Mouse (Mus musculus) cerebellum, postnatal 10 days (tissue): ENCODE results near the gene Zfp446.

Experiments
- DNase-seq, 2 experiments: peaks; one replicate each; pipeline ENCODE4 v3.0.0; 2021; ENCODE audit warnings: mixed read lengths in 2 of 2

The Zfp446 gene

GRCm38 (mm10) chr7:12987409-12988189 is 10.0 kb downstream of the Zfp446 start:
- no peak for DNase-seq

GRCm38 (mm10) chr7:12992222-12992621 is 14.6 kb downstream of the Zfp446 start:
- peak; percentile 25 to 41 for DNase-seq

- DNase-seq: no peak
Observed at GRCm38 (mm10) chr7:12993148-12993547, 15.5 kb downstream of the Zfp446 start.

- no peak for DNase-seq
Observed at GRCm38 (mm10) chr7:12995862-12996261, 18.2 kb downstream of the Zfp446 start.

- no peak for DNase-seq
Observed at GRCm38 (mm10) chr7:12997230-12997629, 19.6 kb downstream of the Zfp446 start.

GRCm38 (mm10) chr7:12998053-12998452 is 20.4 kb downstream of the Zfp446 start, which contains the start of gene Slc27a5:
Slc27a5 (minus strand) TSS chr7:12998192.
- DNase-seq: no peak

- DNase-seq: no peak
Observed at GRCm38 (mm10) chr7:12998851-12999250, 21.2 kb downstream of the Zfp446 start, which contains the start of gene Trim28. Trim28 (plus strand) TSS chr7:12999114.

GRCm38 (mm10) chr7:13001584-13001983 is 23.9 kb downstream of the Zfp446 start:
- no peak for DNase-seq

- DNase-seq: no peak
Observed at GRCm38 (mm10) chr7:13003380-13003779, 25.7 kb downstream of the Zfp446 start.

GRCm38 (mm10) chr7:13006011-13006410 is 28.4 kb downstream of the Zfp446 start:
- DNase-seq: peak; percentile 67 to 71

- DNase-seq: peak in 1 of 2 experiments; percentile 17
Observed at GRCm38 (mm10) chr7:13006531-13006930, 28.9 kb downstream of the Zfp446 start.

- peak; percentile 45 to 52 for DNase-seq
Observed at GRCm38 (mm10) chr7:13007341-13008092, 29.9 kb downstream of the Zfp446 start.

- peak; percentile 95 to 96 for DNase-seq
Observed at GRCm38 (mm10) chr7:13009143-13010004, 31.7 kb downstream of the Zfp446 start.

GRCm38 (mm10) chr7:13010005-13010908 is 32.6 kb downstream of the Zfp446 start, which contains the start of gene Zbtb45:
Zbtb45 (minus strand) TSS chr7:13010034.
- DNase-seq: peak in 1 of 2 experiments; percentile 38

- DNase-seq: no peak
Observed at GRCm38 (mm10) chr7:13013671-13014070, 36.0 kb downstream of the Zfp446 start.

GRCm38 (mm10) chr7:13014275-13014839 is 36.7 kb downstream of the Zfp446 start:
- no peak for DNase-seq

- DNase-seq: no peak
Observed at GRCm38 (mm10) chr7:13015217-13015616, 37.6 kb downstream of the Zfp446 start.

GRCm38 (mm10) chr7:13022773-13023535 is 45.3 kb downstream of the Zfp446 start:
- peak; percentile 67 to 80 for DNase-seq

GRCm38 (mm10) chr7:13023928-13024731 is 46.5 kb downstream of the Zfp446 start:
- peak; percentile 97 to 98 for DNase-seq
